Mouse (Mus musculus) embryonic facial prominence, embryonic 14.5 days (tissue): ENCODE measurements at regions not wholly inside any gene's neighbourhood (a gene's known extent, or its start where the extent isn't known, plus 50 kb on each side); places are given as distances from the start of the nearest gene placed in this dataset.

ENCODE experiments used
- ATAC-seq: fragments of 200-750 bp; cut with Nextera tagmentation; 2 replicates; pipeline ENCODE4 v1.8.0; 2017; ENCODE audit warnings: low read depth, moderate number of reproducible peaks, moderate TSS enrichment
- DNase-seq: peaks from one replicate; pipeline ENCODE4 v3.0.0-alpha.2; 2015; ENCODE audit warnings: low spot score
- H3K27ac ChIP-seq: fragments of 300-500 bp; sonication (generic); replicated peaks from 2 replicates; pipeline ENCODE4 v1.5.1; 2014; ENCODE audit warnings: low read depth, mild to moderate bottlenecking, low read length, moderate library complexity
- H3K27me3 ChIP-seq: fragments of 300-500 bp; sonication (generic); replicated peaks from 2 replicates; pipeline ENCODE4 v1.6.1; 2014; ENCODE audit warnings: low read length; ENCODE audit not compliant: control insufficient read depth, insufficient read depth
- H3K36me3 ChIP-seq: fragments of 300-500 bp; sonication (generic); 2 replicates; pipeline ENCODE4 v1.6.1; 2014; ENCODE audit warnings: low read length, mixed read lengths; ENCODE audit not compliant: control insufficient read depth, insufficient read depth
- H3K4me1 ChIP-seq: fragments of 300-500 bp; sonication (generic); 2 replicates; pipeline ENCODE4 v1.6.1; 2014; ENCODE audit warnings: antibody characterized with exemption, low read length; ENCODE audit not compliant: control insufficient read depth, insufficient read depth
- H3K4me2 ChIP-seq: fragments of 300-500 bp; sonication (generic); 2 replicates; pipeline ENCODE4 v1.6.1; 2014; ENCODE audit warnings: low read depth, mild to moderate bottlenecking, low read length, moderate library complexity, mixed read lengths
- H3K4me3 ChIP-seq: fragments of 300-500 bp; sonication (generic); 2 replicates; pipeline ENCODE4 v1.5.1; 2014; ENCODE audit warnings: low read depth, mild to moderate bottlenecking, low read length
- H3K9ac ChIP-seq: fragments of 300-500 bp; sonication (generic); 2 replicates; pipeline ENCODE4 v1.6.1; 2014; ENCODE audit warnings: low read depth, mild to moderate bottlenecking, low read length, moderate library complexity, mixed read lengths
- H3K9me3 ChIP-seq: fragments of 300-500 bp; sonication (generic); 2 replicates; pipeline ENCODE4 v1.6.1; 2016; ENCODE audit warnings: low read length; ENCODE audit not compliant: control insufficient read depth
- WGBS: fragments of 180-500 bp; shearing (Covaris S2); extraction: QIAGEN DNeasy Blood & Tissue Kit; methylation state at CpG from one replicate; pipeline ENCODE4 v1.1.7; 2014; 5-methylcytosine and 5-hydroxymethylcytosine counted together

DNA sequence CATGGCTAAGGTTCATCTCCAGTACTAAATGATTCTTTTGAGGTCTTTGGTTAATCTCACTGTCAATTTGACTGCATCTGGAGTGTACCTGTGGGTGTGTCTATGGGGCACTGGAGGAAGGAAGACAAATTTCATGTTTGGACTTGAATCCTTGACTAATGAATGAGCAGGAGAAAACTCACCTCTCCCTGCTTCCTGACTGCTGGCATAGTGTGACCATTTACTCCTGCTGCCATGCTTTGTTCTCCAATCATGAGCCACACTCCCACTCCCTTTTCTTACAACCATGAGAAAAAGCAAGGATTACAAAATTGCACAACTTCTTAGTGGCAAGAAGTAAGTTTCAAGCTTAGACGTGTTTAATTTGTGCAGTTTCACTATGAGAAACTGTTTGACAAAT is 132.5 kb upstream of the Tmtc4 start:
- Histone ChIP-seq H3K4me3 (no peak overlapping the region), H3K36me3 (no peaks in the 10 kb centered on the region), H3K9me3 (no peaks in the 10 kb centered on the region), H3K4me2 (no peak overlapping the region), H3K4me1 (no peaks in the 10 kb centered on the region), H3K27me3 (no peaks in the 10 kb centered on the region), H3K27ac (no peak overlapping the region), H3K9ac (no peak overlapping the region)
- WGBS = 87% methylated on average over 1 of the region's 1 CpGs
- DNase-seq (no peak), ATAC-seq (no peak)

DNA sequence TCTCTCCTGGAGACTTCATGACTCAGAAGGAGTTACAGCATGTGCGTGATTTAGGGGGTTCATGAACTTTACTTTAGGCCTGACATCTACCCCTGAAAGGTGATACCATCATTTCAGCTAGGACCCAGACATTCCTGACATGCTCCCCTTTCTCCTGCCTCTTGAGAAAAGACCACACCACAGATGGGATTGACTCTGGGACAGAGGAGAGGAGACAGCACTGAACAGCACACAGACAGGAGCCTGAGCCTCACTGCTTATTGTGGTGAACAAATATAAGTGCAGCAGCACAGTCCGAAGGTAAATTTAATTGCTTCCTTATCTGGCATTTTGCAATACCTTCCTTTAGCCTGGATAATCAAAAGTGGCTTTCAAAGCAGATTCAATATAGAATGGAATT is 126.7 kb upstream of the Tmtc4 start:
- ATAC-seq = no peak
- Histone ChIP-seq H3K36me3 (no peaks in the 10 kb centered on the region), H3K27me3 (no peaks in the 10 kb centered on the region), H3K4me3 (no peak overlapping the region), H3K27ac (no peak overlapping the region), H3K4me2 (no peak overlapping the region), H3K4me1 (no peaks in the 10 kb centered on the region), H3K9me3 (no peaks in the 10 kb centered on the region), H3K9ac (no peak overlapping the region)
- DNase-seq = no peak
- WGBS = 54% methylated on average over 2 of the region's 2 CpGs

DNA sequence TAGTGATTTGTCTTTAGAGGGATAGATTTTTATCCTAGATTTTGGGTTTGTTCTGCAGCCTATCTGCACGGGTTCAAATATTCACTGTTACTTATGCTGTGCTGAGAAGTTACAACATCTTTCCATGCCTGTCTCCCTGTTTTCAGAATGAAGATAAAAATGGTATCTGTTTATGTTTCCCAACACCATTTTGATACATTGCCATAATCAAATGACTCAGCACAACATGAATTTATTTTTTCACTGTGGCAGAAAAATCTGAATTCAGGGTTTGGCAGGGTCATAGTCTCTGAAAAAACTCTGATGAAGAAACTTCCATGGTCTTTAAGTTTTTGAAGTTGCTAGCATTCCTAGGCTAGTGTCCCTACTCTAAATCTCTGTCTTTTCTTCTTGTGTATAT is 116.5 kb upstream of the Tmtc4 start:
- DNase-seq (no peak), ATAC-seq (no peak)
- no peak overlapping the region for H3K4me2 ChIP-seq
- no peaks in the 10 kb centered on the region for H3K36me3 ChIP-seq
- H3K9me3 ChIP-seq = no peaks in the 10 kb centered on the region
- H3K9ac ChIP-seq = no peak overlapping the region
- no peaks in the 10 kb centered on the region for H3K4me1 ChIP-seq
- no peak overlapping the region for H3K4me3 ChIP-seq
- no peak overlapping the region for H3K27ac ChIP-seq
- H3K27me3 ChIP-seq = no peaks in the 10 kb centered on the region
- WGBS = 73% methylated on average over 1 of the region's 1 CpGs

DNA sequence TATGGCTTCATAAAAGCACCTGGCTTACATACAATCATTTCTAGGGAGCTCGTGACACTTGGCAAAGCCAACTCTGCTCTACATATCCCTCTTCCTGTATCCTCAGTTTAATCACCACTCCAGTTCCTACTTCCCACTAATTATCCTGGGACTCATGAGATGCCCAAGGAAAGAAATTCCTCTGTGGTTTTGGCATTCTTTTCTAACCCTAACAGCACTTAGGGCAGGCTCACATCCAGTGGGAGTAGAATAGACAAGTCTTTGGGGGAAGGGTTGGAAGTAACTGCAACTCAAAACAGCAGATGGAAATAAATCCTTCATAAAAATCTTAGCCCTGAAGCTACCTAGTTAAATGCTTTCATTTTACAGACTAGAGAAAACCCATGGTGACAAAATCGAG is 112.3 kb upstream of the Tmtc4 start:
- Histone ChIP-seq H3K9me3 (no peaks in the 10 kb centered on the region), H3K27ac (no peak overlapping the region), H3K4me3 (no peak overlapping the region), H3K27me3 (no peaks in the 10 kb centered on the region), H3K9ac (no peak overlapping the region), H3K36me3 (no peaks in the 10 kb centered on the region), H3K4me2 (no peak overlapping the region), H3K4me1 (no peaks in the 10 kb centered on the region)
- ATAC-seq = no peak
- 63% methylated on average over 2 of the region's 2 CpGs for WGBS
- DNase-seq = peak; percentile 17

DNA sequence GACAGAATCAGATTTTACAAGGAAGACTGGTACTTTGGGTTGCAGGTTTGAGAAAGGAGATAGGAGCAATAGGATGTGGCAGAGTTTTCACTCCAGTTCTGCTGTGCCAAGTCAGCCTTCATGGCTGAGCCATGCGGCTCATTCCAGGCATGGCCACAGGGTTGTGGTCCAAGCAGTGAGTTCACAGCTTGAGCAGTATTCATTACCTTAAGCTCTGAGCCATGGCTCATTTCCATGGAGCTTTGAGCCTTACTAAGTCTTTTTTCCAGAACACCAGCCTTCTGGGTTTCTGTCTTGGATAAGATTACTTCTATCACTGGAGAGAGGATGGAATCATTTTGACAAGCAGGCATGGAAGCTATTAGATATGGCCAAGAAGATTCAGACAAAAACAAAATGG is 98.2 kb upstream of the Tmtc4 start:
- 78% methylated on average over 1 of the region's 1 CpGs for WGBS
- no peaks in the 10 kb centered on the region for H3K4me1 ChIP-seq
- no peaks in the 10 kb centered on the region for H3K36me3 ChIP-seq
- DNase-seq = peak; percentile 61
- no peaks in the 10 kb centered on the region for H3K9me3 ChIP-seq
- no peak overlapping the region for H3K9ac ChIP-seq
- no peaks in the 10 kb centered on the region for H3K27me3 ChIP-seq
- H3K27ac ChIP-seq = no peak overlapping the region
- H3K4me2 ChIP-seq = no peak overlapping the region
- no peak overlapping the region for H3K4me3 ChIP-seq
- no peak for ATAC-seq

DNA sequence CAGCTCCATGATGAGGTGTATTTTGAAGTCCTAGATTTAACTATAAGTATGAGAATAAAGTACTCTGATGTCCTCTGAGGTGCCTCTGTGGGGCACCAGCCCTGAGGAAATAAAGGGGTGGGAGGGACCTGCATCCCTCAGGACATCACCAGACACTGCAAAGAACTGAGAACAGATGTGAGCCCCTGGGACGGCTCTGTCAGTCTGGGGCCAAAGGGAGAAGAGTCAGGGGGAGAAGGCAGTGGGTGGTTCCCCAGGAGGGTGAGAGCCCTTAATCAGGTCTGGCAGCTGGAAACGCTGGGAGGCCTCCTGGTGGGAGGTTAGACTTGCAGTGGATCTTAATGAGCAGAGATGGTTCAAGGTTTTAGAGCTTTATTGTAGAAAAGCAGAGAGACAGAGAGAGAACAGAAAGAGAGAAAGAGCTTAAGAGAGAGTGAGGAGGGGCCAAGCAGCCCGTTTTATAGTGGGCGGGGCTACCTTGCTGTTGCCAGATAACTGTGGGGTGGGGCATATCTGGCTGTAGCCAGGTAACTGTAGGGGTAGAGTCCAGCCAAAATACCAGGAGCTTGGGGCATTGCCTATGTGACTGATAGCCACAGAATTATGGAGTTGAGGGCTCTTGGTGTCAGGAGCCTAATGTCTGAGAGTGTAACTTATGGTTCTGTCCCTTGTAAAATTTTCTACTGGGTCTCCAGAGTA is 97.3 kb upstream of the Tmtc4 start:
- H3K4me2 ChIP-seq = no peak overlapping the region
- no peaks in the 10 kb centered on the region for H3K36me3 ChIP-seq
- 0 out of 2 replicates have a peak, but pooled peaks cover 3% of the 10 kb centered on the region for H3K9me3 ChIP-seq
- H3K27me3 ChIP-seq = no peaks in the 10 kb centered on the region
- no peak overlapping the region for H3K27ac ChIP-seq
- H3K4me3 ChIP-seq = no peak overlapping the region
- WGBS = 30% methylated on average over 4 of the region's 4 CpGs
- no peaks in the 10 kb centered on the region for H3K4me1 ChIP-seq
- ATAC-seq (no peak), DNase-seq (no peak)
- no peak overlapping the region for H3K9ac ChIP-seq

DNA sequence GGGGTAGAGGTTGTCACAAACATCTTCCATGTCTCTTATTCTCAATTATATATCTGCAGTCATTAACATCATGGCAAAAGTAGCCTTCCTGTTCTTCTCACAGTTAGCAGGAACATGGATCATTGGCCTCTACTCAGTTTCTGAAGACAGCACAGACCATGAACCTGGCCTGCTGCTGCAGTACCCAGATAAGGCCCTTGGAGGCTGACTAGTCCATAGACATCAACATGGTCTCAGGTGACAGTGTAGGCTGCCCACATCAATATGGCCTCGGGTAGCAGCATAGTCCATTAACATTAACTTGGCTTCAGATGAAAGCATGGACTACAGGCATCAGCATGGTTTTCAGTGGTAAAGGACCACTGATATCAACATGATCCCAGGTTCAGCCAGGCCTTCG is 95.9 kb upstream of the Tmtc4 start:
- 0 out of 2 replicates have a peak, but pooled peaks cover 3% of the 10 kb centered on the region for H3K9me3 ChIP-seq
- no peak overlapping the region for H3K27ac ChIP-seq
- ATAC-seq = no peak
- H3K9ac ChIP-seq = no peak overlapping the region
- H3K4me1 ChIP-seq = no peaks in the 10 kb centered on the region
- H3K27me3 ChIP-seq = no peaks in the 10 kb centered on the region
- H3K36me3 ChIP-seq = no peaks in the 10 kb centered on the region
- WGBS = 85% methylated on average over 2 of the region's 2 CpGs
- H3K4me3 ChIP-seq = no peak overlapping the region
- DNase-seq = no peak
- no peak overlapping the region for H3K4me2 ChIP-seq

DNA sequence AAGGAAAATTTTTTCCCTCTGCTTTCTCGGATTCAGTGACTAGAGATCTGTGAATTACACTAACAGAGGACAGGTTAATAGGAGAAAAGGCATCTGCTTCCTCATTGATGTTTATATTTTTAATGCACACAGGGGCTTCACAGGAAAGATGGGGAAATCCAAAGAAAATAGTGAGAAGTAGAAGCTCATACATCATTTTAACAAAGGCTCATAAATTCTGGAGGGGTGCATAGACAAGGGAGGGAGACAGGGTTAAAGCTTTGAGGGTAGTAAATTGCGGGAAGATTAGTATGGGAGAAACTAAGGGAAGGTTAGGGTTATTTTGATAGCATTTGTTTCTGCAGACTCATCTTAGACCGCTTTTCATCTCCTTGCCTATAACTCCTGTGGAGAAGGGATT is 95.0 kb upstream of the Tmtc4 start:
- H3K9ac ChIP-seq = no peak overlapping the region
- H3K27ac ChIP-seq = no peak overlapping the region
- no peak overlapping the region for H3K4me2 ChIP-seq
- ATAC-seq (no peak), DNase-seq (no peak)
- no peaks in the 10 kb centered on the region for H3K36me3 ChIP-seq
- no peak overlapping the region for H3K4me3 ChIP-seq
- H3K27me3 ChIP-seq = no peaks in the 10 kb centered on the region
- WGBS = 68% methylated on average over 3 of the region's 3 CpGs
- H3K9me3 ChIP-seq = 0 out of 2 replicates have a peak, but pooled peaks cover 3% of the 10 kb centered on the region
- no peaks in the 10 kb centered on the region for H3K4me1 ChIP-seq

DNA sequence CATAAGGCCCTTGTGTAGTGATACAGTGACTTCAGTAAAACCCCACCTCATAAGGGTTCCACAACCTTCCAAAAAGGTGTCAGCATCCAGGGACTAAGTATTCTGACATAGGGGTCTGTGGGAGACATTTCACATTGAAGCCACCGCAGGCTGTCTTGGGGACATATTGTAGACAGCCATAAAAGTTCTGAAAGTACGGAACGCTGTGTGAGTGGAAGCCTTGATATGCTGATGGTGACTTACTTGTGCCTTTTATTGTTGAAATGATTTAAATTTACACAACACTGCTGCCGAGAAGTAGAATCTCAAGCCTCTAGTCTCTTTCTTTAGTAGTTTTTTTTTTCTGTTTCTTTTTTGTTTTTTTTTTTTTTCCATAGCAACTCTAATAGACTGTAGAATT is 82.5 kb upstream of the Tmtc4 start:
- Histone ChIP-seq H3K27me3 (no peaks in the 10 kb centered on the region), H3K9me3 (no peaks in the 10 kb centered on the region), H3K9ac (no peak overlapping the region), H3K4me3 (no peak overlapping the region), H3K4me1 (0 out of 2 replicates have a peak, but pooled peaks cover 7% of the 10 kb centered on the region), H3K4me2 (no peak overlapping the region), H3K36me3 (no peaks in the 10 kb centered on the region), H3K27ac (no peak overlapping the region)
- DNase-seq (no peak), ATAC-seq (no peak)
- WGBS = 88% methylated on average over 4 of the region's 4 CpGs
